Mouse (Mus musculus) brain, embryonic 14.5 days (tissue): ENCODE results near the gene Slco1a5.

Experiments
- CTCF ChIP-seq: fragments of 200-500 bp; IDR thresholded peaks from 2 replicates; pipeline ENCODE4 v1.5.1; 2012; ENCODE audit warnings: inconsistent platforms, mild to moderate bottlenecking, moderate library complexity, borderline replicate concordance; ENCODE audit not compliant: insufficient read depth, insufficient read length; ENCODE audit errors: extremely low read depth
- POLR2A ChIP-seq: fragments of 200-500 bp; IDR thresholded peaks from 2 replicates; pipeline ENCODE4 v1.6.1; 2012; ENCODE audit warnings: mild to moderate bottlenecking, inconsistent platforms, borderline replicate concordance; ENCODE audit not compliant: poor library complexity, insufficient read depth, insufficient read length, severe bottlenecking; ENCODE audit errors: extremely low read depth

DNA sequence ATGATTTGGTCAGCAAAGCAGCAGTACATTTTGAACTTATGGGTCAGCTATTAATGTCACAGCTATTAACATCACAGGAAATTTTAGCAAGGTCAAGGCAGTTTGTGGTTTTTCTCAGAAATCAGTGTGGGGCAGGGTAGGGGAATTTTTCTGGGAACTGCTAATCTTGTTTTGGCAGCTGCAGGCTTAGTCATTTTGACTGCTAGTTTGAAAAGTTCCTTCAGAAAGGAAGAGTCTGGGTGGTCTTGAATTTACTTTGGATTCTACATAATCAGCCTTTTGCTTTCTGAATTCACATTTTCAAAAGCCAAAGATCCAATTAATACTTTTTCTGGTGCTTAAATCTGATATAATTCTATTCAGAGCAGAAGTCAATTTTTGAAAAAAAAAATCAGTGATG, 113.0 kb downstream of the Slco1a5 start:
- TF ChIP-seq CTCF (no peak), POLR2A (no peak)
